Mouse (Mus musculus) liver, embryonic 13.5 days (tissue): ENCODE results near the gene P2rx5. TPM values are rescaled to one million over a fixed set of nuclear protein-coding genes. Genes with fewer than 3 reads are reported as not detected.

ENCODE experiments used
- ATAC-seq: fragments of 200-750 bp; cut with Nextera tagmentation; 2 replicates; pipeline ENCODE4 v1.8.0; 2017; ENCODE audit warnings: low read depth, mild to moderate bottlenecking, moderate number of reproducible peaks, moderate library complexity
- DNase-seq: peaks from one replicate; pipeline ENCODE4 v3.0.0; 2022
- H3K27ac ChIP-seq: fragments of 300-500 bp; sonication (generic); 2 replicates; pipeline ENCODE4 v1.5.1; 2015; ENCODE audit warnings: moderate library complexity, mild to moderate bottlenecking, inconsistent platforms
- H3K27me3 ChIP-seq: fragments of 300-500 bp; sonication (generic); 2 replicates; pipeline ENCODE4 v1.6.1; 2015; ENCODE audit warnings: mild to moderate bottlenecking, inconsistent platforms
- H3K36me3 ChIP-seq: fragments of 300-500 bp; sonication (generic); 2 replicates; pipeline ENCODE4 v1.6.1; 2015; ENCODE audit warnings: mild to moderate bottlenecking, inconsistent platforms
- H3K4me1 ChIP-seq: fragments of 300-500 bp; sonication (generic); replicated peaks from 2 replicates; pipeline ENCODE4 v1.6.1; 2015; ENCODE audit warnings: inconsistent platforms
- H3K4me2 ChIP-seq: fragments of 300-500 bp; sonication (generic); 2 replicates; pipeline ENCODE4 v1.6.1; 2015; ENCODE audit warnings: inconsistent platforms, mild to moderate bottlenecking, moderate library complexity
- H3K4me3 ChIP-seq: fragments of 300-500 bp; sonication (generic); replicated peaks from 2 replicates; pipeline ENCODE4 v1.5.1; 2015; ENCODE audit warnings: mild to moderate bottlenecking, inconsistent platforms
- H3K9ac ChIP-seq: fragments of 300-500 bp; sonication (generic); 2 replicates; pipeline ENCODE4 v1.6.1; 2015; ENCODE audit warnings: mild to moderate bottlenecking, inconsistent platforms
- H3K9me3 ChIP-seq: fragments of 300-500 bp; sonication (generic); replicated peaks from 2 replicates; pipeline ENCODE4 v1.6.1; 2016; ENCODE audit warnings: inconsistent platforms
- WGBS: fragments of 180-500 bp; shearing (Covaris S2); methylation state at CpG from one replicate; pipeline ENCODE4 v1.1.7; 2015; ENCODE audit not compliant: insufficient replicate concordance; 5-methylcytosine and 5-hydroxymethylcytosine counted together
- polyA plus RNA-seq: library from polyadenylated mRNA; unstranded; fragments of >200 nt; fragmentation: Nextera tagmentation; extraction: Ambion mirVana; gene quantifications from 2 replicates; pipeline ENCODE4 v1.2.1, GENCODE M21; 2015

Gene P2rx5
- polyA plus RNA-seq, 1 experiment from 2014 or later = 0.20 TPM

- DNase-seq (no peak), ATAC-seq (no peak)
- no peaks in the 10 kb centered on the region for H3K27me3 ChIP-seq
- no peaks in the 10 kb centered on the region for H3K36me3 ChIP-seq
- H3K4me3 ChIP-seq = no peak overlapping the region
- WGBS = 64% methylated on average over 11 of the region's 11 CpGs
- no peak overlapping the region for H3K4me2 ChIP-seq
- 0 out of 2 replicates have a peak, but pooled peaks cover 2% of the 10 kb centered on the region for H3K4me1 ChIP-seq
- H3K9me3 ChIP-seq = no peaks in the 10 kb centered on the region
- H3K9ac ChIP-seq = no peak overlapping the region
- no peak overlapping the region for H3K27ac ChIP-seq
These were observed 13.9 kb upstream of the P2rx5 start for GRCm38 (mm10) chr11:73146026-73146974.

GRCm38 (mm10) chr11:73146975-73147365 is 13.3 kb upstream of the P2rx5 start:
- Histone ChIP-seq H3K9me3 (no peaks in the 10 kb centered on the region), H3K27me3 (no peaks in the 10 kb centered on the region), H3K4me3 (no peak overlapping the region), H3K27ac (no peak overlapping the region), H3K4me1 (0 out of 2 replicates have a peak, but pooled peaks cover 2% of the 10 kb centered on the region), H3K4me2 (no peak overlapping the region), H3K36me3 (no peaks in the 10 kb centered on the region), H3K9ac (no peak overlapping the region)
- WGBS = 43% methylated on average over 7 of the region's 7 CpGs
- DNase-seq = no peak
- no peak for ATAC-seq

GRCm38 (mm10) chr11:73148209-73148608 is 12.0 kb upstream of the P2rx5 start:
- DNase-seq (no peak), ATAC-seq (no peak)
- no peak overlapping the region for H3K4me3 ChIP-seq

GRCm38 (mm10) chr11:73155071-73155470 is 5.2 kb upstream of the P2rx5 start:
- ATAC-seq (no peak), DNase-seq (no peak)
- H3K4me3 ChIP-seq = no peak overlapping the region
- H3K27ac ChIP-seq = no peak overlapping the region
- no peaks in the 10 kb centered on the region for H3K36me3 ChIP-seq
- peaks cover 42% of the 10 kb centered on the region for H3K27me3 ChIP-seq
- no peaks in the 10 kb centered on the region; the same call in 1 of the 2 replicates for H3K4me1 ChIP-seq
- no peak overlapping the region for H3K4me2 ChIP-seq
- WGBS = 64% methylated on average over 6 of the region's 6 CpGs
- no peak overlapping the region for H3K9ac ChIP-seq
- no peaks in the 10 kb centered on the region for H3K9me3 ChIP-seq

More at GRCm38 (mm10) chr11:73148209-73148608, 12.0 kb upstream of the P2rx5 start:
- 69% methylated on average over 9 of the region's 9 CpGs for WGBS
- Histone ChIP-seq H3K4me2 (no peak overlapping the region), H3K27ac (no peak overlapping the region), H3K4me1 (0 out of 2 replicates have a peak, but pooled peaks cover 2% of the 10 kb centered on the region), H3K36me3 (no peaks in the 10 kb centered on the region), H3K9ac (no peak overlapping the region), H3K27me3 (no peaks in the 10 kb centered on the region), H3K9me3 (no peaks in the 10 kb centered on the region)

- Histone ChIP-seq H3K36me3 (no peaks in the 10 kb centered on the region), H3K27me3 (peaks cover 52% of the 10 kb centered on the region), H3K4me1 (peaks cover 13% of the 10 kb centered on the region; the same call in 1 of the 2 replicates), H3K4me3 (peak overlapping the region; percentile 44), H3K9ac (no peak overlapping the region), H3K9me3 (no peaks in the 10 kb centered on the region), H3K4me2 (peak overlapping the region; percentile 62), H3K27ac (no peak overlapping the region)
- no peak for ATAC-seq
- DNase-seq = no peak
- 28% methylated on average over 6 of the region's 6 CpGs for WGBS
These were observed 585 bp downstream of the P2rx5 start for GRCm38 (mm10) chr11:73160811-73161200.

GRCm38 (mm10) chr11:73161616-73162015 is 1.4 kb downstream of the P2rx5 start:
- H3K9ac ChIP-seq = no peak overlapping the region
- 62% methylated on average over 4 of the region's 4 CpGs for WGBS
- no peak overlapping the region for H3K27ac ChIP-seq
- peaks cover 49% of the 10 kb centered on the region for H3K27me3 ChIP-seq
- peaks cover 13% of the 10 kb centered on the region; the same call in 1 of the 2 replicates for H3K4me1 ChIP-seq
- no peaks in the 10 kb centered on the region for H3K36me3 ChIP-seq
- no peak overlapping the region for H3K4me2 ChIP-seq
- H3K4me3 ChIP-seq = no peak overlapping the region
- DNase-seq = no peak
- ATAC-seq = no peak
- no peaks in the 10 kb centered on the region for H3K9me3 ChIP-seq

GRCm38 (mm10) chr11:73162284-73162683 is 2.1 kb downstream of the P2rx5 start:
- Histone ChIP-seq H3K27ac (no peak overlapping the region), H3K9me3 (no peaks in the 10 kb centered on the region), H3K4me3 (no peak overlapping the region), H3K9ac (no peak overlapping the region), H3K4me1 (peaks cover 13% of the 10 kb centered on the region; the same call in 1 of the 2 replicates), H3K27me3 (peaks cover 44% of the 10 kb centered on the region), H3K36me3 (no peaks in the 10 kb centered on the region), H3K4me2 (no peak overlapping the region)
- ATAC-seq (no peak), DNase-seq (no peak)
- WGBS = 17% methylated on average over 5 of the region's 5 CpGs

- 76% methylated on average over 8 of the region's 8 CpGs for WGBS
- no peak overlapping the region for H3K4me2 ChIP-seq
- no peak for ATAC-seq
These were observed 7.8 kb downstream of the P2rx5 start for GRCm38 (mm10) chr11:73168071-73168470.

GRCm38 (mm10) chr11:73168576-73168975 is 8.4 kb downstream of the P2rx5 start:
- Histone ChIP-seq H3K27ac (no peak overlapping the region), H3K36me3 (peaks cover 31% of the 10 kb centered on the region), H3K27me3 (no peaks in the 10 kb centered on the region), H3K4me3 (no peak overlapping the region), H3K4me1 (peaks cover 25% of the 10 kb centered on the region), H3K4me2 (no peak overlapping the region), H3K9me3 (no peaks in the 10 kb centered on the region), H3K9ac (no peak overlapping the region)
- no peak for DNase-seq
- no peak for ATAC-seq
- 75% methylated on average over 6 of the region's 6 CpGs for whole genome bisulfite sequencing

More at GRCm38 (mm10) chr11:73168071-73168470, 7.8 kb downstream of the P2rx5 start:
- Histone ChIP-seq H3K36me3 (peaks cover 26% of the 10 kb centered on the region), H3K9me3 (no peaks in the 10 kb centered on the region), H3K9ac (no peak overlapping the region), H3K4me1 (peaks cover 23% of the 10 kb centered on the region), H3K27me3 (no peaks in the 10 kb centered on the region), H3K4me3 (no peak overlapping the region), H3K27ac (no peak overlapping the region)
- DNase-seq = no peak

- no peaks in the 10 kb centered on the region for H3K9me3 ChIP-seq
- DNase-seq (peak; percentile 39), ATAC-seq (peak; percentile 52)
- H3K27ac ChIP-seq = no peak overlapping the region
- H3K9ac ChIP-seq = no peak overlapping the region
- H3K4me2 ChIP-seq = no peak overlapping the region
- H3K27me3 ChIP-seq = no peaks in the 10 kb centered on the region
- H3K36me3 ChIP-seq = peaks cover 36% of the 10 kb centered on the region
- H3K4me1 ChIP-seq = peaks cover 31% of the 10 kb centered on the region
- 33% methylated on average over 4 of the region's 4 CpGs for WGBS
- no peak overlapping the region for H3K4me3 ChIP-seq
These were observed 9.0 kb downstream of the P2rx5 start for GRCm38 (mm10) chr11:73169231-73169630.

- Histone ChIP-seq H3K4me3 (no peak overlapping the region), H3K9me3 (no peaks in the 10 kb centered on the region)
These were observed 12.0 kb downstream of the P2rx5 start for GRCm38 (mm10) chr11:73172186-73172585.

More at GRCm38 (mm10) chr11:73172186-73172585, 12.0 kb downstream of the P2rx5 start:
- peaks cover 45% of the 10 kb centered on the region for H3K36me3 ChIP-seq
- no peak overlapping the region for H3K9ac ChIP-seq
- H3K27ac ChIP-seq = 0 out of 2 replicates have a peak overlapping the region, but pooled peaks have one; percentile 23
- 68% methylated on average over 5 of the region's 5 CpGs for WGBS
- DNase-seq = no peak
- no peak overlapping the region for H3K4me2 ChIP-seq
- peaks cover 46% of the 10 kb centered on the region for H3K4me1 ChIP-seq
- no peaks in the 10 kb centered on the region for H3K27me3 ChIP-seq
- ATAC-seq = no peak
